Mouse (Mus musculus) brain, embryonic 14.5 days (tissue): ENCODE measurements around the gene Saa1. TPM values are rescaled to one million over a fixed set of nuclear protein-coding genes. Genes with fewer than 3 reads are reported as not detected.

Experiments used
- DNase-seq: peaks from one replicate; pipeline ENCODE4 v3.0.0-alpha.2; 2011; ENCODE audit warnings: low read depth
- CTCF ChIP-seq: fragments of 200-500 bp; IDR thresholded peaks from 2 replicates; pipeline ENCODE4 v1.5.1; 2012; ENCODE audit warnings: inconsistent platforms, mild to moderate bottlenecking, moderate library complexity, borderline replicate concordance; ENCODE audit not compliant: insufficient read depth, insufficient read length; ENCODE audit errors: extremely low read depth
- POLR2A ChIP-seq: fragments of 200-500 bp; IDR thresholded peaks from 2 replicates; pipeline ENCODE4 v1.6.1; 2012; ENCODE audit warnings: mild to moderate bottlenecking, inconsistent platforms, borderline replicate concordance; ENCODE audit not compliant: poor library complexity, insufficient read depth, insufficient read length, severe bottlenecking; ENCODE audit errors: extremely low read depth
- polyA plus RNA-seq: library from polyadenylated mRNA; depleted of rRNA; stranded (reverse); fragments of >200 nt; gene quantifications from 2 replicates; pipeline ENCODE4 v1.2.3, GENCODE M21; 2012

The Saa1 gene
- polyA plus RNA-seq, 1 experiment = 0.22 TPM

- TF ChIP-seq CTCF = no peak
- TF ChIP-seq POLR2A = no peak
- DNase-seq = no peak
Measured at GRCm38 (mm10) chr7:46738561-46739460, 4.0 kb downstream of the Saa1 start.

DNA sequence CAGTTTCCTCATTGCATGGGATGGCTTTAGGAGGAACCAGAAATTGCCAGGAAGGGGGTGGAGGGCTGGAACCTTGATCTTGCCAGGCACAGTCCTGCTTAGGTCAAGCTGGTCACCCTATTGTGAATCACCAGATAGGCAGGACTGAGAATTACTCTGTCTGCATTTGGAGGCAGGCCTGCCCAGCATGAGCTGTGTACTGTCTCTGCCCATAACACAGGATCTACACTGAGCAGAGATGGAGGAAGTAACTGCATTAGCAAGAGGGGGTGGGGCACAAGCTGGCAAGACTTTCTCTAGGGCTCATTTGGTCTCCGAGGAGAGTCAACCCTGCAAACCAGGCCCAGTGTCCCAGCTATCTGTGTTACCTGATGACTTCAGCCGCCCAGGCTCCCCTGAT, 7.8 kb downstream of the Saa1 start:
- DNase-seq = no peak
- no peak for TF ChIP-seq CTCF
- TF ChIP-seq POLR2A = no peak

- TF ChIP-seq CTCF = no peak
- TF ChIP-seq POLR2A = no peak
- no peak for DNase-seq
Measured at GRCm38 (mm10) chr7:46732458-46732857, 10.3 kb downstream of the Saa1 start, which contains the start of gene Saa4. TSS of gene Saa4 (minus strand) at chr7:46732603.

DNA sequence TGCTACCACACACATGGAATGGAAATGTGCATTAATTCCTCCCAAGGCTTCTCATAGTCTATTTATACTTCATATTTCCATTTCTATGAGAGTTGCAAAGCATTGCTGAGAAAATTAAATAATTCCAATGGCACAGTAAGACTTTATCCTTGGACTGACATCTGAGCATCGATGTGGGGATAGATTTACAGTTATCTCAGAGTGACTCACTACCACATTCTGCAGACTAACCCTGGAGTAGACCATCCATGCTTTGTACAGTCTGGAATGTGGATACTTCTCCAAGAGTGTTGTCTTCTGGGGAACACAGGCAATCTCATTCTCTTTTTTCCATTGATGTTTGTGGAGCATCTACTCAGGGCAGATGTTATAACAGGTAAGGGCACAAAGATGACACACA, 15.2 kb downstream of the Saa1 start:
- DNase-seq = no peak
- no peak for TF ChIP-seq POLR2A
- no peak for TF ChIP-seq CTCF

- TF ChIP-seq POLR2A (no peak), CTCF (no peak)
- DNase-seq = no peak
Measured at GRCm38 (mm10) chr7:46724396-46724795, 18.4 kb downstream of the Saa1 start.

- no peak for DNase-seq
- TF ChIP-seq CTCF = no peak
- no peak for TF ChIP-seq POLR2A
Measured at GRCm38 (mm10) chr7:46723849-46724248, 18.9 kb downstream of the Saa1 start.

DNA sequence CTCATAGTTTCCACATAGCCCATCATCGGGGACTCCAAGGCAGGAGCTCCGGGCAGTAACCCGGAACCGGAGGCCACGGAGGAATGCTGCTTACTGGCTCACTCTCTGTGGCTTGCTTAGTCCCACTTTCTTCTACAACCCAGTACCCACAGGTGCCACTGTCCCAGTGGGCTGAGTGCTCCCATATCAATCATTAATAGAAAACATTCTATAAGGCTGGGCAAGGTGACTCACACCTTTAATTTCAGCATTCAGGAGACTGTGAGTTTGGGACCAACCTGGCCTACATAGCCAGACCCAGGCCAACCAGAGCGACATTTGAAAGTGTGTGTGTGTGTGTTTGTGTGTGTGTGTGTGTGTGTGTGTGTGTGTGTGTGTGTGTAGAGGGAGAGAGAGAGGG, 19.4 kb downstream of the Saa1 start:
- no peak for TF ChIP-seq CTCF
- TF ChIP-seq POLR2A = no peak
- DNase-seq = no peak

- TF ChIP-seq CTCF (no peak), POLR2A (no peak)
- DNase-seq = peak; percentile 66
Measured at GRCm38 (mm10) chr7:46720460-46720859, 22.3 kb downstream of the Saa1 start.

- DNase-seq = no peak
- TF ChIP-seq POLR2A = no peak
- TF ChIP-seq CTCF = no peak
Measured at GRCm38 (mm10) chr7:46719526-46719925, 23.3 kb downstream of the Saa1 start.

DNA sequence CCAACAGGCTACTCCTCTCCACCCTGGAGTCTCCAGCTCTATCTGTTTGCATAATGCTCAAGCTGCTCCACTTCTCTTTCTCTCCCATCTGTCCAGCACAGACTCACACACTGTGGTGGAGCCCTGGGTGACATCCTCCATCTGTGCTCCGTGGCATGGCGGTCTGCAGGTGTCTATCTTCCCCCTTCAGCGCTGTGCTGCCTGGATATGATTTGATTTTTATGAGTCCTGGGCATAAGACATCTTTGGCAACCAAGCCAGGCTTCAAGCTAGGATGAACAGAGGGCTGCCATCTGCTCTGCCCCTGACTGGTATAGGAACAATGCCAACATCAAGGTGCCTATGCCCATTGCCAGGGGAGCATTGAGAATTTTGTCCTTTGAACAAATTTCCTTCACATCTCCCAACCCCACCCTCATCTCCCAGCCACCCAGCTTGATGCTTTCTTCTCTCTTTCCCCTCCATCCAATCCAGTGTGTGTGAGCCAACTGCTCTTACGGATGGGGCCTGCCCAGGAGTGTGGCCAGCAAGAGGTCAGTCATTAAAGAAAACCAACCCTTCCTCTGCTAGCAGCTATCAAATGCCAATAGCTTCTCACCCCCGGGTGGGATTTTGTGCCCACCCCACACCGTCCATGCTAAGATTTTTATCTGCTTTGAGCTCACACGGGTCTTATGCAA, 24.0 kb downstream of the Saa1 start:
- TF ChIP-seq POLR2A (no peak), CTCF (no peak)
- peak; percentile 76 for DNase-seq

- DNase-seq = peak; percentile 12
- TF ChIP-seq CTCF = no peak
Measured at GRCm38 (mm10) chr7:46716897-46717296, 25.9 kb downstream of the Saa1 start.
